Mouse (Mus musculus) regulatory T cell (primary cell): ENCODE data around the gene Gm10638.

Source experiments
- in situ Hi-C: fragments of 300-600 bp; cut with MboI, MseI; formaldehyde crosslinking; loops from one replicate; pipeline ENCODE4 v1.15.1; 2025; ENCODE audit warnings: high pct_unique_total_duplicates

The Gm10638 gene

GRCm38 (mm10) chr8:86745221-86745934 is at the start of gene Gm10638, which contains the start of gene Siah1a:
Gene Gm10638 (plus strand): TSS chr8:86745699.
Gene Siah1a (minus strand): TSS chr8:86745934.
- in situ Hi-C loops, result loop anchor here (5.0 to 25.0 kb wide), 2 partner anchors 38 to 142 kb away; partner anchors contain the start of gene N4bp1

GRCm38 (mm10) chr8:86695703-86696102 is 49.8 kb upstream of the Gm10638 start:
- in situ Hi-C loops, result no loop called here

DNA sequence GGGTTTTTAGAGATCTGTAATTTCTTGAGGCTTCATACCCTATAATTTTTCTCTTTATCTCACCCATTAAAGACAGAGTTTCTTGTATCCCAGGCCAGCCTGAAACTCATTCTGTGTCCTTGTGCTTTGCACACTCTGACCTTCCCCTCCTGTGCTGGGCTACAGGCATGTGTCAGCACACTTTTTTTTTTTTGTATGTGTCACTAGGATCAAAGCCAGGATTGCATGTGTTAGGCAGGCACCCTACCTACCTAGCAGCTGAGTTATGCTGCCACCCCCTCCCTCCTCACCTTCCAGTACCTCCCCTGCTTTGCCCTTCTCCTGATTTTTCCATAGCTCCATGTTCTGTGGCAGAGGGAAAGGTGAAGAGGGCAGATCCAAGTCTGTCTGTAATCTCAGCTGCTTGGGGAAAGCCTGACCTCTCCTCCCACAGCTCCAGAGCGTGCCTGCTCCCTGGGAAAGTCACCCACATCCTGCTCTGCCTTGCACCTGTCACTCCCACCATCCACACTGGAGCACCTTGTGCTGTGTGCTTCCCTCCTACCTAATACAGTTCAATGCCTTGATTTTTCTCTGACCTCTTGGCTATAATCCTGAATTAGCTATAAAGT is 46.6 kb upstream of the Gm10638 start:
- in situ Hi-C loops, result no loop called here

DNA sequence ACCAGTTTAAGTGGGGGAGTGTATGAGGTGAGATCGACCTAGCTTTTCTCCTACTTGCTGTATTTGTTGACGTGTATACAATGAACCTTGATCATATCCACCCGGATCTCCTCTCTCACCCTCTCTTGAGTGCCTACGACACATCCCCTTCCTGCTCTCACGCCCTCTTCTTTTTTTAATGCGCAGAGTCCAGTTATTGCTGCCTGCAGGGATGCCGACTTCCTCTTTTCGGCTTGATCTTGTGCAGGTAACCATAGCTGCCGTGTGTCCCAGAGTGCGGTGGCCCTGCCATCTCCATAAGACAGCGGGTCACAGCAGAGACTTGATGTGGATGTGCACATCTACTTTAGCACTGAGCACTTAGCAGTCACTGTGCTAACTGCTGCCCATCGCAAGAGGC is 46.0 kb upstream of the Gm10638 start:
- in situ Hi-C loops, result no loop called here

DNA sequence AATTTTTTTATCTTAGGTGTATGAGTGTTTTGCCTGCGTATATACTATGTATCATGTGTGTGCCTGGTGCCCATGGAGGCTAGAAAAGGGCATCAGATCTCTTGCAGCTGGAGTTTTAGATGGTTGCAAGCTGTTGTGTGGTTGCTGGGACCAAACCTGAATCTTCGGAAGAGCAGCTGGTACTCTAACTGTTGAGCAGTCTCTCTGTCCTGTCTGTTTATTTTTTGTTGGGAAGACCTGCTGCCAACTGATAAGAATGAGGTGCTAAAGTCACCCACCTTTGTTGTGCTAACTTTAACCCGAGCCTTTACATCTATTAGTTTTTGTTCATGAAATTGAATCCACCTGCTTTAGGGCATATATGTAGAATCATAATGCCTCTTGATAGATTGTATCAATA is 43.0 kb upstream of the Gm10638 start:
- in situ Hi-C loops, result loop anchor here (10.0 kb wide), 1 partner anchor 78 kb away; the partner anchor contains the start of gene Lonp2

- in situ Hi-C loops, result loop anchor here (5.0 to 10.0 kb wide), 3 partner anchors 33 to 81 kb away; partner anchors contain the start of genes Gm10638, Lonp2 and Siah1a
These were observed 40.2 kb upstream of the Gm10638 start for GRCm38 (mm10) chr8:86705317-86705716.

DNA sequence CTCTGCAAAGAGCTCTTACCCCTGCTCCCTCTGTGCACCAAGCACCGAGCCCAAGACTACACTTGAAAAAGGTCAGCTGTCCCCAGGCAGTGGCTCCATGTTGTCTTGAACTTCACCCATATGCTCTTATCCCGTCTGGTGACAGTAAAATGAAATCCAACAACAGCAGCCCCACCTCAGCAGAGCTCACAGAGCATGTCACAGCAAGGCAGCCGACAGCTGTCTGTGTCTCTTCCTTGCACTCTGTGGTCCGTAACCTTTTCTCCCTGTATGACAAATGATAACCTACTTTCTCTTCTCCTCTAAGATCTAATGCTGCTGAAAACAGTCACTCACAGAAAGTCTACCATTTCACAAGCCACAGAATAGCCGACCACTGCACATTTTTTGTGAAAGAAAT is 38.7 kb upstream of the Gm10638 start:
- in situ Hi-C loops, result loop anchor here (5.0 to 10.0 kb wide), 3 partner anchors 34 to 82 kb away; partner anchors contain the start of genes Gm10638, Lonp2 and Siah1a

DNA sequence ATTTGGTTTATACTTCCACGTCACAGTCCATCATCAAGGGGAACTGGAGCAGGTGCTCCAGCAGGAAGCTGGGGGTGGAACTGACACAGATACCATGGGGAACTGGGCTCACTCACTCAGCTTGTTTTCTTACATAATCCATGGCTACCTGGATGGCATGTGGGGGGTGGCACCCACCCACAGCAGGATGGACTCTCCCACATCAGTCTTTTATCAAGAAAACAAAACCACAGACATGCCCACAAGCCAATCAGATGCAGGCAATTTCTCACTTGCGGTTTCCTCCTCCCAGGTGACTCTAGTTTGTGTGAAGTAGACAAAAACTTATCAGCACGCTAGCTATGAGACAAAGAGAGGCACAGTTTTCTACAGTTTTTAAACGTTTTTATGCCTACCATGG is 37.6 kb upstream of the Gm10638 start:
- in situ Hi-C loops, result loop anchor here (5.0 to 10.0 kb wide), 3 partner anchors 36 to 83 kb away; partner anchors contain the start of genes Gm10638, Lonp2 and Siah1a

DNA sequence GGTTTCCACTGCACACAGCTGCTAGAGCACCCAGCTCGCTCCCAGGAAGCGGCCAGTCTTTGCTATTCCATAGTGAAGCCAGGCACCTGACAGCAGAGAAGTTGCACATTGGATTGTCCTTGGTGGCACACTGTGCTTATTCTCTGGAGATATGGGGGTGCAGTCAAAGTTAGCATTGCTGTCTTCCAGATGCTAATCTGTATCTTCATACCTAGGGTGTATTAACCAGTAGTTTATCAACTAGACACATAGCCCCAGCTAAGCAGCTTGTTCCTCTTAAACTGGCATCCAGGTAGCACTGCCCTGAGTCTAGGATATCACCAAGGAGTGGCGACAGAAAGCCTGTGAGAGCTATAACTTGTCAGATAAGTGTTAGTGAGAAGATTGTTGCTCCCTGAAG is 32.9 kb upstream of the Gm10638 start:
- in situ Hi-C loops, result no loop called here

DNA sequence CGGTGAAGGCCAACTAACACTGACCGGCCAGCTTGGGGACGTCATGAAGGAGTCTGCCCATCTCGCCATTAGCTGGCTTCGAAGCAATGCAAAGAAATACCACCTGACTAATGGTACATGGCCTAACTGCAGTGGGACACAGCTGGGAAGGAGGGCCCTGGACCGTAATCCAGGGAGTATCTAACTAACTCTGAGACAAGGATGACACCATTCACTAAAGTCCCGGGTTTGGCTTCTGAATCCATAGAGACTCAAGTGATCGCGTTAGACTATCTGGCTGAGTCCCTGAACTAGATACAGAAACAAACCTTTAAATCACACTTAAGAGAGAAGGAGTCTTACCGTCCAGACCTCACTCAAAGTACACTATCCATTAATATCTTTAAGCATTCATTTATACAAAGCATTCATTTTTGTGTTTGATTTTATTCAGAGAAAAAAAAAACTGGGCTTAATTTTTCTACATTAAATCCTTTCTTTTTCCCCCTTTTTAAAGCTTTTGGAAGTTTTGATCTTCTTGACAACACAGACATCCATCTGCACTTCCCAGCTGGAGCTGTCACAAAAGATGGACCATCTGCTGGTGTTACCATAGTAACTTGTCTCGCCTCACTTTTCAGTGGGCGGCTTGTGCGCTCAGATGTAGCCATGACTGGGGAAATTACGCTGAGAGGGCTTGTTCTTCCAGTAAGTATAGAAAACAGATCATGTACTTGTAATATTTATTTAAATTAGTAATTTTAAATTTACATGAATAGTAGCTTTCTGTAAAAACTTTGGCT is 31.9 kb upstream of the Gm10638 start:
- in situ Hi-C loops, result no loop called here

- in situ Hi-C loops, result loop anchor here (5.0 kb wide), 1 partner anchor 76 kb away; no protein-coding TSS in a partner anchor
These were observed 27.0 kb upstream of the Gm10638 start for GRCm38 (mm10) chr8:86718332-86718994.

- in situ Hi-C loops, result loop anchor here (5.0 kb wide), 1 partner anchor 77 kb away; no protein-coding TSS in a partner anchor
These were observed 26.1 kb upstream of the Gm10638 start for GRCm38 (mm10) chr8:86719368-86719767.

GRCm38 (mm10) chr8:86720756-86721459 is 24.6 kb upstream of the Gm10638 start:
- in situ Hi-C loops, result loop anchor here (10.0 kb wide), 1 partner anchor 886 kb away; no protein-coding TSS in a partner anchor

GRCm38 (mm10) chr8:86721490-86721889 is 24.0 kb upstream of the Gm10638 start:
- in situ Hi-C loops, result loop anchor here (10.0 kb wide), 1 partner anchor 887 kb away; no protein-coding TSS in a partner anchor

- in situ Hi-C loops, result loop anchor here (10.0 to 25.0 kb wide), 2 partner anchors 160 to 892 kb away; partner anchors contain the start of gene N4bp1
These were observed 18.5 kb upstream of the Gm10638 start for GRCm38 (mm10) chr8:86726959-86727358.

DNA sequence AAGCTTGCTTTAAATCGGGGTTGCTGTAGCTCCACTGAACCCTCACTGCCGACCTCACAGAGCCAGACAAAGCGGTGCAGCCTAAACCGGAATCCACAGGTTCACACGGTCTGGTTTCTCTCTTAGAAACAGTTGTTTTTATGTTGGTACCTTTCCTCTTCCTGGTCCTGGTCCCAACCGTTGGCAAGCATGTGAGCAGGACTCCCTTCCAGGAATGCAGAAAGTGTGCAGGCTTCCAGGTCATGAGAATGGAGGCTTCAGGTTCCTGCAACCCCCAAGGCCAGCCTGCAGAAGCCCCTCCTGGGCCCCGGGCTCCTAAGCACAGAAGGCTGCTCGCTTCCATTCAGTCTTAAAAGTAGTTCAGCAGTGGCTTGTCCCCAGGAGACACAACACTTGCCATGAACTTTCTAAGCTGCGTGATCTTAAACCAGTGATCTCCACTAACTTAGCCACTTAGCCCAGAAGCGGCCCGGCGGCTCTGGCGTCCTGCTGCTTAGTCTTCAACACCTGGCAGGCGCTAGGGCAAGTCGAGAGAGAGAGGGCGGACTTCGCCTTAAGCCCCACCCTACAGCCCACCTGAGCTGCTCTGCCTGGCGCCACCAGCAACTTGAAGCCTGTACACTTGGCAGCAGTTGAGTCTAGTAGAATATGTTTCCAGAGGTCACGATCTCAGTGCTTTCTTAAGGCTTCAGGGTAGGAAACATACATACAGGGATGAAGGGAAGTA is 17.1 kb upstream of the Gm10638 start:
- in situ Hi-C loops, result loop anchor here (10.0 to 25.0 kb wide), 2 partner anchors 159 to 894 kb away; partner anchors contain the start of gene N4bp1

DNA sequence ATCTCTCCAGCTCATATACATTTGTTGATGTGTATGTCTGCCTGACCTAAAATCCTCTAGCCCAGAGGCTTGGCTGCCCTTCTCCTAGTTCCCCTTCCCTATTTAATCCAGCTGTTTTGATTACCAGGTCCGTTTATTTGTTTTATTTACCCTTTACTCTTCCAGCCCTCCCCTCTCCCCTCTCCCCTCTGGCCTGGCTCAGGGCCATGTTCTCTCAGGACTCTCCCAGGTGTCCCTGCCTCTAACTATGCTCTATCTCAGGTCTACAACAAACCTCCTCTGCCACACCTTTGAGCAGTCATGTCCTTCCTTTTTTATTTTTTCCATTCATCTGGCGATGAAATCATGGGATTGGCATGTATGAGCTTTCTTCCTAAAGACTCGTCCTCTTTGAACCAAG is 15.2 kb upstream of the Gm10638 start:
- in situ Hi-C loops, result loop anchor here (25.0 kb wide), 1 partner anchor 157 kb away; the partner anchor contains the start of gene N4bp1

DNA sequence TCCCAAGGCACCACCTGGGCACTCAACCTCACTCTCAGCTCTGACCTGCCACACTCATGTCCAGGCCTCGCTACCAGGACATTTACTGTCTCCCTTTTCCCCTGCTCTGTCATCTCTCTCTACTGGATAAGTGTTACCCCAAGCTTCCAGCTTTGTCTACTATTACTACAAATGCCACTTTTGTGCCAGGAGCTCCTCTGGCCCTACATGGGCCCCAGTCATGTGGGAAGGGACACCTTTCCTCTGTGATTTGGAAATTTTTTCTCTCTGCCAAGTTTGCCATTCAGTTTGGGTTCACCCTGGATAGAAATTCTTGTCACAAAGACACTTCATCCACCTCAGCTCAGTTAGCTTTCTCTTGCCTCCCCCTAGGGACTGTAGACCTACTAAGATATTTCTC is 14.6 kb upstream of the Gm10638 start:
- in situ Hi-C loops, result loop anchor here (25.0 kb wide), 1 partner anchor 156 kb away; the partner anchor contains the start of gene N4bp1

DNA sequence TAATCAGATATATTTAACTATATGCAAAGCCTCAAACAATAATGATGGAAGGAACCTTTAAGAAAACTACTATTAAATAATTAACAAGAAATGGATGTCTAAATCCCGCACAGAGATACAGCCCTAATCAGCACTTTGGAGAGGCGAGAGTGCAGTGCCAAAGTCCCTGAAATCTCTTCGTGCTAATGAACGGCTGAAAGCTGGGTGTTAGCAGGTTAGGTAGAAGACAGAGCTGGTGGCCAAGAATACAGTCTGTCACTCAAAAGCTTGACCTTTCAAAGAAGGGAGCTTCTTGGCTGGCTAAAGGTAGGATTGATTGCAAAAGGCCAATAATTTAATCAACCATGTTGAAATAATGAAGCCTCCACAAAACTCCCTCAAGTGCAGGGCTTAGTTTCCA is 11.3 kb upstream of the Gm10638 start:
- in situ Hi-C loops, result loop anchor here (25.0 kb wide), 1 partner anchor 153 kb away; the partner anchor contains the start of gene N4bp1
